Mouse (Mus musculus) embryonic facial prominence, embryonic 15.5 days (tissue): ENCODE results near the gene C1ra. TPM values are rescaled to one million over a fixed set of nuclear protein-coding genes. Genes with fewer than 3 reads are reported as not detected.
"Not testable (repeated sequence)": the region's sequence is repeated elsewhere in the genome, so short reads cannot be mapped to it uniquely, and the experiment has no call there.

Experiments used
- ATAC-seq: fragments of 200-750 bp; cut with Nextera tagmentation; 2 replicates; pipeline ENCODE4 v1.8.0; 2017; ENCODE audit warnings: low read depth, moderate TSS enrichment; ENCODE audit not compliant: insufficient number of reproducible peaks, low FRiP score, low TSS enrichment
- H3K27ac ChIP-seq: fragments of 300-500 bp; sonication (generic); replicated peaks from 2 replicates; pipeline ENCODE4 v1.5.1; 2015; ENCODE audit warnings: mild to moderate bottlenecking, inconsistent platforms
- H3K27me3 ChIP-seq: fragments of 300-500 bp; sonication (generic); 2 replicates; pipeline ENCODE4 v1.6.1; 2015; ENCODE audit warnings: inconsistent platforms
- H3K36me3 ChIP-seq: fragments of 300-500 bp; sonication (generic); 2 replicates; pipeline ENCODE4 v1.6.1; 2015; ENCODE audit warnings: mild to moderate bottlenecking, inconsistent platforms
- H3K4me1 ChIP-seq: fragments of 300-500 bp; sonication (generic); 2 replicates; pipeline ENCODE4 v1.6.1; 2015; ENCODE audit warnings: inconsistent platforms
- H3K4me2 ChIP-seq: fragments of 300-500 bp; sonication (generic); replicated peaks from 2 replicates; pipeline ENCODE4 v1.6.1; 2015; ENCODE audit warnings: mild to moderate bottlenecking, inconsistent platforms
- H3K4me3 ChIP-seq: fragments of 300-500 bp; sonication (generic); replicated peaks from 2 replicates; pipeline ENCODE4 v1.5.1; 2015; ENCODE audit warnings: mild to moderate bottlenecking, inconsistent platforms
- H3K9ac ChIP-seq: fragments of 300-500 bp; sonication (generic); 2 replicates; pipeline ENCODE4 v1.6.1; 2015; ENCODE audit warnings: inconsistent platforms
- H3K9me3 ChIP-seq: fragments of 300-500 bp; sonication (generic); replicated peaks from 2 replicates; pipeline ENCODE4 v1.6.1; 2016; ENCODE audit warnings: inconsistent platforms
- WGBS: fragments of 180-500 bp; shearing (Covaris S2); methylation state at CpG from one replicate; pipeline ENCODE4 v1.1.7; 2015; 5-methylcytosine and 5-hydroxymethylcytosine counted together
- polyA plus RNA-seq: library from polyadenylated mRNA; unstranded; fragments of >200 nt; fragmentation: Nextera tagmentation; extraction: Ambion mirVana; gene quantifications from 2 replicates; pipeline ENCODE4 v1.2.1, GENCODE M21; 2015

C1ra gene
- polyA plus RNA-seq, 1 experiment from 2014 or later, result 6.1 TPM

GRCm38 (mm10) chr6:124549023-124549550, 36.9 kb downstream of the C1ra start:
- H3K4me2 ChIP-seq, result no peak overlapping the region
- no peaks in the 10 kb centered on the region; the same call in 1 of the 2 replicates for H3K9me3 ChIP-seq
- H3K27ac ChIP-seq, result no peak overlapping the region
- ATAC-seq, result no peak
- H3K4me3 ChIP-seq, result no peak overlapping the region
- H3K4me1 ChIP-seq, result no peaks in the 10 kb centered on the region
- H3K9ac ChIP-seq, result no peak overlapping the region
- WGBS, result 85% methylated on average over 3 of the region's 3 CpGs
- H3K36me3 ChIP-seq, result no peaks in the 10 kb centered on the region
- no peaks in the 10 kb centered on the region for H3K27me3 ChIP-seq

GRCm38 (mm10) chr6:124552766-124553165, 40.6 kb downstream of the C1ra start:
- H3K4me2 ChIP-seq, result no peak overlapping the region
- no peaks in the 10 kb centered on the region for H3K4me1 ChIP-seq
- 70% methylated on average over 22 of the region's 22 CpGs for WGBS
- no peak overlapping the region for H3K9ac ChIP-seq
- no peaks in the 10 kb centered on the region for H3K27me3 ChIP-seq
- no peak overlapping the region for H3K4me3 ChIP-seq
- H3K36me3 ChIP-seq, result no peaks in the 10 kb centered on the region
- H3K27ac ChIP-seq, result no peak overlapping the region
- no peak for ATAC-seq
- no peaks in the 10 kb centered on the region; the same call in 1 of the 2 replicates for H3K9me3 ChIP-seq

GRCm38 (mm10) chr6:124555956-124556355, 43.8 kb downstream of the C1ra start:
- WGBS, result 73% methylated on average over 2 of the region's 2 CpGs
- H3K27ac ChIP-seq, H3K9me3 ChIP-seq, H3K4me3 ChIP-seq, ATAC-seq, H3K4me2 ChIP-seq, H3K27me3 ChIP-seq, H3K36me3 ChIP-seq, H3K9ac ChIP-seq, H3K4me1 ChIP-seq: not testable (repeated sequence)

DNA sequence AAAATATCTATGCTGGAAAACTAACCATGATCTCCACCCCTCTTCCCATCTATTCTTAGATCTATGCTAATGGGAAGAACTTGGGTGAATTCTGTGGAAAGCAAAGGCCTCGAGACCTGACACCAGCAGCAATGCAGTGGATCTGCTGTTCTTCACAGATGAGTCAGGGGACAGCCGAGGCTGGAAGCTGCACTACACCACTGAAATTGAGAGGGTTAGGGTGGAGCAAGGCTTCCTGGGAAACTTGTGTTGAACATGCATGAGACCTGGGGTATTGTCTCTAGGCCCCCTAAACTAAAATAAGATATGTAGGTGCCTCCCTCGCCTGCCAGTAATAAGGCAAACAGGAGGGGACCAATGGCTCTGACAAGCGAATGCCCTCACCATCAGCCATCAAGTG, 49.0 kb downstream of the C1ra start:
- H3K4me2 ChIP-seq, H3K9me3 ChIP-seq, H3K27ac ChIP-seq, H3K4me3 ChIP-seq, ATAC-seq, H3K36me3 ChIP-seq, H3K27me3 ChIP-seq, H3K4me1 ChIP-seq, H3K9ac ChIP-seq: not testable (repeated sequence)
- 84% methylated on average over 4 of the region's 4 CpGs for whole genome bisulfite sequencing

DNA sequence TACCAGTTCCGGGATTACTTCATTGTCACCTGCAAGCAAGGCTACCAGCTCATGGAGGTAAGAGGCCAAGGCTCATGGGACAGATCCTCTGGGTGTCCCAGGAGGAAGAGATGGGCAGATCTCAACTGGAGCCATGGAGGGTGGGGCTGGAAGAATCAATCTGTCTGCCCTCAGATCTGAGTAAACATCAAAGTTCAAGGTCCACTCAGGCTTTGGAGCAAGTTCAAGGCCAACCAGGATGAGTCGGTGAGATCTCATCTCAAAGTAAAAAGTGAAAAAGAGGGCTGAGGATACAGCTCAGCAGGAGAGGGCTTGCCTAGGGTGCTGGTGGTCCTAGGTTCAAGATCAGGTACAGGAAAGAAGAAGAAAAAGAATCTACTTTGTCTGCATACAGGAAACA, 49.4 kb downstream of the C1ra start:
- H3K9me3 ChIP-seq, H3K4me2 ChIP-seq, H3K27ac ChIP-seq, H3K4me1 ChIP-seq, H3K9ac ChIP-seq, H3K27me3 ChIP-seq, H3K36me3 ChIP-seq, ATAC-seq, H3K4me3 ChIP-seq: not testable (repeated sequence)
- WGBS, result 98% methylated on average over 2 of the region's 2 CpGs

DNA sequence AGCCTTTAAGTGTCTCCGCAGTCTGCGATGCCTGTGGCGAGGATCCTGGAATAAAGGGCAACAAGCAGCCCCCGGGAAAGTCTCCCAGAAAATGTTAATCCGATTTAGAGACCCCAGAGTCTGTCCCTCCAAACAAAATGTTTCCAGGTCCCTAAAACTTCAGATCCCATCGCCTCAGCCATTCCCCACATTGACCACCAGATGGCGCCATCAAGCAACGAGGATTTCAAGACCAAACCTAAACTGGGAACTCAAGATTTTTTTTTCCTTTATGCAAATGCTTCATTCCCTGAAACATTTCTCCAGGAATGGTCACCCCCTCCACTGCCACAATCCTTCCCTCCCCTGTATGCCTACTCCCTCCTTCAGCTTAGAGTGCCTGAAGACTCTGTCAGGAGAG, 57.8 kb downstream of the C1ra start, which contains the start of gene C1rb:
Gene C1rb (plus strand): TSS at position 269 of the 400 bp plus-strand sequence.
- no peaks in the 10 kb centered on the region for H3K4me1 ChIP-seq
- H3K4me2 ChIP-seq, result 0 out of 2 replicates have a peak within 1 kb of the TSS, but pooled peaks have one; percentile 17
- H3K27ac ChIP-seq, result no peak within 1 kb of the TSS
- 2% methylated on average over 8 of the region's 8 CpGs for WGBS
- ATAC-seq, result no peak
- H3K27me3 ChIP-seq, result no peaks in the 10 kb centered on the region
- no peak within 1 kb of the TSS for H3K9ac ChIP-seq
- H3K4me3 ChIP-seq, result no peak within 1 kb of the TSS
- H3K9me3 ChIP-seq, result no peaks in the 10 kb centered on the region
- no peaks in the 10 kb centered on the region for H3K36me3 ChIP-seq

Other genes with a start within 250 kb of the C1ra start
- gene Cd163, start 207.7 kb upstream of the C1ra start, polyA plus RNA-seq, result 0.75 and 0.91 TPM in 2 replicates
- gene Pex5, start 97.3 kb upstream of the C1ra start, polyA plus RNA-seq, result 48.8 and 49.0 TPM in 2 replicates
- gene Clstn3, start 47.6 kb upstream of the C1ra start, polyA plus RNA-seq, result 8.2 and 9.0 TPM in 2 replicates
- gene C1rl, start 19.3 kb upstream of the C1ra start, polyA plus RNA-seq, result 0.47 and 0.67 TPM in 2 replicates
- gene C1s1, start 30.0 kb downstream of the C1ra start, polyA plus RNA-seq, result 5.7 and 9.0 TPM in 2 replicates
- gene C1rb, start 57.9 kb downstream of the C1ra start, polyA plus RNA-seq, result not detected in 2 replicates
- 0.14 and 0.21 TPM in 2 replicates for gene C1s2, start 123.7 kb downstream of the C1ra start, polyA plus RNA-seq
- gene Lpcat3, start 150.6 kb downstream of the C1ra start, polyA plus RNA-seq, result 56.0 and 56.1 TPM in 2 replicates
- 171 and 186 TPM in 2 replicates for gene Emg1, start 199.8 kb downstream of the C1ra start, polyA plus RNA-seq
- gene Phb2, start 199.9 kb downstream of the C1ra start, polyA plus RNA-seq, result 301 and 317 TPM in 2 replicates
- 19.9 and 20.2 TPM in 2 replicates for gene Ptpn6, start 226.3 kb downstream of the C1ra start, polyA plus RNA-seq
- 416 TPM in 2 replicates for gene Grcc10, start 229.0 kb downstream of the C1ra start, polyA plus RNA-seq
- gene Gm45234, start 243.6 kb downstream of the C1ra start, polyA plus RNA-seq, result not detected in 2 replicates
- 20.1 and 21.0 TPM in 2 replicates for gene Atn1, start 244.1 kb downstream of the C1ra start, polyA plus RNA-seq